14 mouse cellular contexts compared by ENCODE assay signal in the genomic region with DNA sequence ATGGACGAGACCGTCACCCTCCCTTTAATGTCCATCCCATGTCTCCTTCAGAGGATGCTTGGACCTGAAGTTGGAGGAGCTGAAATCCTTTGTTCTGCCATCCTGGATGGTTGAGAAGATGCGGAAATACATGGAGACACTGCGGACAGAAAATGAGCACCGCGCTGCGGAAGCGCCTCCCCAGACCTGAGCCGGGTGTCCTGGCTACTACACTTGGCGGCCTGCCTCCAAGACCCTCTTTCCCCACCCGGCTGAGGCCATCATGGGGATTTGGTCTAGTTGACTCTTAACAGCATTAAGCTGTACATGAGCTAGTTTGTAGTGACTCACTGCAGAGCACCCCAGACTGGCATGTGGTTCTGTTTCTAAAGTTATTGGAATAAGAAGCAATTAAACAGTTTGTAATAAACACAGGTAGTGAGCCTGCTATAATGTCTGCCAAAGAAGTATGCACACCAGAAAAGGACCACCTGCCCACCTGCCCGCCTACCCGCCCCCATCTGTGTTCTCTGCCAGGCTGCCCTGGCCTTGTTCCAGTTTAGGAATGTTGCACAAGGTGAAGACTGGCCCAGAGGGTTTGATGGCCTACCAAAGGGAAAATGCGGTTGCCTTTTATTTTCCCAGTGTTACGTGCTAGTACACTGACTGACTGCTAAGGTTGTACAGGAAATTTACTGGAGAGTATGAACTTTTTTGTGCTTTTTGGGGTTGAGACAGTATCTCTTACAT. TPM values are rescaled to one million over a fixed set of nuclear protein-coding genes. Genes with fewer than 3 reads are reported as not detected.
DNase-seq lines count a peak whose midpoint lies in the region; ATAC-seq and TF ChIP-seq lines count a peak whose summit lies in the region.
"Had no signal": no experiment of that assay in that cellular context is flagged by ENCODE, and none has a peak within 500 bp of the region (broad histone marks: within the 10 kb centered on the region; RNA-seq: fewer than 3 reads in every experiment).

No protein-coding gene starts in this region.

- no peak for TF ChIP-seq CTCF in cerebellum, adult 2 months (IDR thresholded peaks at IDR 0.05; ENCODE audit: borderline replicate concordance, insufficient read depth, low read depth, low read length)
- no peak for TF ChIP-seq CTCF in heart, postnatal 0 days (IDR thresholded peaks at IDR 0.05; ENCODE audit: low read depth)
- no peak for TF ChIP-seq CTCF in lung, postnatal 0 days (IDR thresholded peaks at IDR 0.05)
- no peak for TF ChIP-seq CTCF in liver, postnatal 0 days (IDR thresholded peaks at IDR 0.05; ENCODE audit: low read depth)

- H3K27me3 ChIP-seq in cerebellum, adult 2 months (ENCODE audit: control insufficient read depth, insufficient read depth, low read length): no peaks in the 10 kb centered on the region
- no peaks in the 10 kb centered on the region for H3K27me3 ChIP-seq in heart, postnatal 0 days (ENCODE audit: control insufficient read depth, insufficient read depth, low read length)
- no peaks in the 10 kb centered on the region for H3K27me3 ChIP-seq in lung, embryonic 15.5 days
- no peaks in the 10 kb centered on the region for H3K27me3 ChIP-seq in lung, postnatal 0 days (replicated peaks; ENCODE audit: insufficient read depth, low read length)
- no peaks in the 10 kb centered on the region for H3K27me3 ChIP-seq in liver, postnatal 0 days (ENCODE audit: insufficient read depth, low read length)
- no peaks in the 10 kb centered on the region for H3K27me3 ChIP-seq in midbrain, embryonic 11.5 days (ENCODE audit: control insufficient read depth, insufficient read depth, low read length)
- H3K27me3 ChIP-seq: midbrain, embryonic 12.5 days had no signal

- no peak overlapping the region for H3K4me2 ChIP-seq in heart, postnatal 0 days (ENCODE audit: low read depth, low read length)
- no peak overlapping the region for H3K4me2 ChIP-seq in lung, embryonic 15.5 days
- no peak overlapping the region for H3K4me2 ChIP-seq in lung, postnatal 0 days (replicated peaks; ENCODE audit: low read depth, low read length)
- H3K4me2 ChIP-seq in liver, postnatal 0 days (ENCODE audit: low read depth, low read length): no peak overlapping the region
- no peak overlapping the region for H3K4me2 ChIP-seq in midbrain, embryonic 11.5 days
- H3K4me2 ChIP-seq: midbrain, embryonic 12.5 days had no signal

- H3K27ac ChIP-seq in cerebellum, adult 2 months (ENCODE audit: insufficient read depth, low read length): no peak overlapping the region
- peak overlapping the region; percentile 74 for H3K27ac ChIP-seq in heart, postnatal 0 days (ENCODE audit: low read depth)
- H3K27ac ChIP-seq in lung, embryonic 15.5 days: 0 out of 2 replicates have a peak overlapping the region, but pooled peaks have one; percentile 0
- H3K27ac ChIP-seq in lung, postnatal 0 days (ENCODE audit: low read length): no peak overlapping the region
- 0 out of 2 replicates have a peak overlapping the region, but pooled peaks have one; percentile 17 for H3K27ac ChIP-seq in liver, postnatal 0 days (ENCODE audit: low read depth)
- no peak overlapping the region for H3K27ac ChIP-seq in midbrain, embryonic 11.5 days (ENCODE audit: low read depth, low read length)
- H3K27ac ChIP-seq: forebrain, embryonic 10.5 days; gastrocnemius, adult 2 months; left cerebral cortex, adult 2 months; midbrain, embryonic 12.5 days had no signal

- H3K4me3 ChIP-seq in cerebellum, adult 2 months (replicated peaks; ENCODE audit: insufficient read depth, low read depth, low read length): no peak overlapping the region
- H3K4me3 ChIP-seq in heart, postnatal 0 days (ENCODE audit: low read depth, low read length): no peak overlapping the region
- H3K4me3 ChIP-seq in lung, embryonic 15.5 days: no peak overlapping the region
- no peak overlapping the region for H3K4me3 ChIP-seq in lung, postnatal 0 days (ENCODE audit: low read depth, low read length)
- no peak overlapping the region for H3K4me3 ChIP-seq in liver, postnatal 0 days (ENCODE audit: low read depth, low read length)
- H3K4me3 ChIP-seq in midbrain, embryonic 11.5 days (ENCODE audit: low read depth, low read length): no peak overlapping the region
- H3K4me3 ChIP-seq: forebrain, embryonic 10.5 days; gastrocnemius, adult 2 months; left cerebral cortex, adult 2 months; midbrain, embryonic 12.5 days had no signal

- peaks cover 50% of the 10 kb centered on the region for H3K36me3 ChIP-seq in heart, postnatal 0 days (replicated peaks; ENCODE audit: control insufficient read depth, insufficient read depth, low read length)
- H3K36me3 ChIP-seq in lung, embryonic 15.5 days: peaks cover 65% of the 10 kb centered on the region
- H3K36me3 ChIP-seq in lung, postnatal 0 days (ENCODE audit: insufficient read depth, low read length): peaks cover 4% of the 10 kb centered on the region
- peaks cover 54% of the 10 kb centered on the region for H3K36me3 ChIP-seq in liver, postnatal 0 days (replicated peaks; ENCODE audit: insufficient read depth, low read length)
- peaks cover 24% of the 10 kb centered on the region for H3K36me3 ChIP-seq in midbrain, embryonic 11.5 days (ENCODE audit: control insufficient read depth, insufficient read depth, low read length)

- no peak for TF ChIP-seq POLR2A in cerebellum, adult 2 months (IDR thresholded peaks at IDR 0.05; ENCODE audit: borderline replicate concordance, insufficient read depth, low read length)

- H3K9me3 ChIP-seq in heart, postnatal 0 days (replicated peaks; ENCODE audit: control insufficient read depth, low read length): no peaks in the 10 kb centered on the region
- H3K9me3 ChIP-seq in lung, embryonic 15.5 days: no peaks in the 10 kb centered on the region
- H3K9me3 ChIP-seq in lung, postnatal 0 days (ENCODE audit: low read length): no peaks in the 10 kb centered on the region
- H3K9me3 ChIP-seq in liver, postnatal 0 days (ENCODE audit: low read length): no peaks in the 10 kb centered on the region
- H3K9me3 ChIP-seq in midbrain, embryonic 11.5 days (ENCODE audit: control insufficient read depth, low read length): no peaks in the 10 kb centered on the region
- H3K9me3 ChIP-seq: forebrain, embryonic 10.5 days; midbrain, embryonic 12.5 days had no signal

- intact Hi-C loops in heart, postnatal 25 days (cut with DNase I): no loop called here

- 58% methylated on average over 15 of the region's 15 CpGs for WGBS in cerebellum, adult 2 months
- WGBS in heart, postnatal 0 days: 82% methylated on average over 15 of the region's 15 CpGs
- 90% methylated on average over 15 of the region's 15 CpGs for WGBS in lung, embryonic 15.5 days
- WGBS in lung, postnatal 0 days: 88% methylated on average over 15 of the region's 15 CpGs
- 87% methylated on average over 15 of the region's 15 CpGs for WGBS in liver, postnatal 0 days (ENCODE audit: insufficient replicate concordance)
- WGBS in midbrain, embryonic 11.5 days: 96% methylated on average over 15 of the region's 15 CpGs

- TF ChIP-seq EP300 in heart, postnatal 0 days (IDR thresholded peaks at IDR 0.05; ENCODE audit: low read depth): no peak
- no peak for TF ChIP-seq EP300 in lung, postnatal 0 days (IDR thresholded peaks at IDR 0.05)
- no peak for TF ChIP-seq EP300 in liver, postnatal 0 days (IDR thresholded peaks at IDR 0.05; ENCODE audit: low read depth)

- H3K9ac ChIP-seq in heart, postnatal 0 days (replicated peaks; ENCODE audit: low read depth, low read length): no peak overlapping the region
- no peak overlapping the region for H3K9ac ChIP-seq in lung, embryonic 15.5 days
- H3K9ac ChIP-seq in lung, postnatal 0 days (replicated peaks; ENCODE audit: low read depth): no peak overlapping the region
- no peak overlapping the region for H3K9ac ChIP-seq in liver, postnatal 0 days (replicated peaks)
- H3K9ac ChIP-seq in midbrain, embryonic 11.5 days (ENCODE audit: low read length): no peak overlapping the region
- H3K9ac ChIP-seq: midbrain, embryonic 12.5 days had no signal

- no peaks in the 10 kb centered on the region for H3K4me1 ChIP-seq in cerebellum, adult 2 months (ENCODE audit: control insufficient read depth, insufficient read depth, low read length)
- peaks cover 20% of the 10 kb centered on the region; the same call in 1 of the 2 replicates for H3K4me1 ChIP-seq in heart, postnatal 0 days (ENCODE audit: control insufficient read depth, insufficient read depth)
- H3K4me1 ChIP-seq in lung, embryonic 15.5 days: peaks cover 26% of the 10 kb centered on the region
- peaks cover 8% of the 10 kb centered on the region for H3K4me1 ChIP-seq in lung, postnatal 0 days (ENCODE audit: insufficient read depth, low read depth, low read length)
- peaks cover 24% of the 10 kb centered on the region for H3K4me1 ChIP-seq in liver, postnatal 0 days (ENCODE audit: insufficient read depth)
- peaks cover 20% of the 10 kb centered on the region for H3K4me1 ChIP-seq in midbrain, embryonic 11.5 days (ENCODE audit: control insufficient read depth, insufficient read depth, low read length)

- ATAC-seq in heart, postnatal 0 days (ENCODE audit: insufficient read depth, low read depth): no peak
- no peak for ATAC-seq in lung, embryonic 15.5 days (ENCODE audit: borderline replicate concordance, extremely low read depth, low FRiP score, low TSS enrichment)
- no peak for ATAC-seq in lung, postnatal 0 days
- ATAC-seq in liver, postnatal 0 days: no peak
- no peak for ATAC-seq in midbrain, embryonic 11.5 days (ENCODE audit: low FRiP score)

- peak; percentile 31 for DNase-seq in cerebellum, adult 9-10 months
- DNase-seq in cerebellum, adult 2 months: no peak
- DNase-seq in heart, postnatal 0 days (ENCODE audit: low spot score): no peak
- DNase-seq in heart, postnatal 25 days (ENCODE audit: low spot score): no peak
- no peak for DNase-seq in lung, postnatal 0 days (ENCODE audit: low spot score)
- no peak for DNase-seq in liver, postnatal 0 days
- DNase-seq in midbrain, embryonic 11.5 days (ENCODE audit: low spot score, missing footprints): no peak
- DNase-seq: B cell, adult 2 months; gastrocnemius, adult 2 months; lung, postnatal 14 days had no signal

RNA-seq across cellular contexts. Expression of a gene that starts 1.7 kb away (rescaled TPM):
- polyA plus RNA-seq in cerebellum, adult 2 months (2012; rRNA removed): 0.55 and 1.0 TPM in 2 replicates
- total RNA-seq in heart, postnatal 0 days (2014; rRNA removed; ENCODE audit: low replicate concordance): 175 and 320 TPM in 2 replicates
- polyA plus RNA-seq in heart, postnatal 0 days (2015; fragmentation: Nextera tagmentation; extraction: Ambion mirVana): 116 and 117 TPM in 2 replicates
- 1 to 10 TPM; 2.4 to 2.9 TPM for total RNA-seq in heart, postnatal 25 days (2021)
- polyA plus RNA-seq in lung, embryonic 15.5 days (2015; fragmentation: Nextera tagmentation; extraction: Ambion mirVana): 554 and 590 TPM in 2 replicates
- 21.1 and 33.3 TPM in 2 replicates for polyA plus RNA-seq in lung, postnatal 0 days (2015; fragmentation: Nextera tagmentation; extraction: Ambion mirVana)
- 243 and 277 TPM in 2 replicates for polyA plus RNA-seq in liver, postnatal 0 days (2015; fragmentation: Nextera tagmentation; extraction: Ambion mirVana)
- polyA plus RNA-seq in midbrain, embryonic 11.5 days (2014; fragmentation: Nextera tagmentation; extraction: Ambion mirVana): 520 and 544 TPM in 2 replicates

RNA-seq across cellular contexts. Expression of a gene that starts 11.8 kb away (rescaled TPM):
- 0.57 and 0.62 TPM in 2 replicates for polyA plus RNA-seq in cerebellum, adult 2 months (2012; rRNA removed)
- total RNA-seq in heart, postnatal 0 days (2014; rRNA removed; ENCODE audit: low replicate concordance): 4.9 and 5.0 TPM in 2 replicates
- polyA plus RNA-seq in heart, postnatal 0 days (2015; fragmentation: Nextera tagmentation; extraction: Ambion mirVana): 0.18 and 0.25 TPM in 2 replicates
- total RNA-seq in heart, postnatal 25 days (2021): not detected
- polyA plus RNA-seq in lung, embryonic 15.5 days (2015; fragmentation: Nextera tagmentation; extraction: Ambion mirVana): 2.0 and 9.7 TPM in 2 replicates
- polyA plus RNA-seq in lung, postnatal 0 days (2015; fragmentation: Nextera tagmentation; extraction: Ambion mirVana): 0.47 and 1.2 TPM in 2 replicates
- polyA plus RNA-seq in liver, postnatal 0 days (2015; fragmentation: Nextera tagmentation; extraction: Ambion mirVana): 6.5 and 127 TPM in 2 replicates
- not detected in 2 replicates for polyA plus RNA-seq in midbrain, embryonic 11.5 days (2014; fragmentation: Nextera tagmentation; extraction: Ambion mirVana)
- polyA plus RNA-seq: forebrain, embryonic 10.5 days had no signal

RNA-seq across cellular contexts. Expression of a gene that starts 17.6 kb away (rescaled TPM):
- polyA plus RNA-seq in cerebellum, adult 2 months (2012; rRNA removed): 70.7 and 70.8 TPM in 2 replicates
- total RNA-seq in heart, postnatal 0 days (2014; rRNA removed; ENCODE audit: low replicate concordance): 46.4 and 98.1 TPM in 2 replicates
- polyA plus RNA-seq in heart, postnatal 0 days (2015; fragmentation: Nextera tagmentation; extraction: Ambion mirVana): 29.8 and 30.8 TPM in 2 replicates
- total RNA-seq in heart, postnatal 25 days (2021): 10 to 100 TPM; 24.7 to 27.5 TPM
- polyA plus RNA-seq in lung, embryonic 15.5 days (2015; fragmentation: Nextera tagmentation; extraction: Ambion mirVana): 24.4 and 27.0 TPM in 2 replicates
- 27.4 and 28.6 TPM in 2 replicates for polyA plus RNA-seq in lung, postnatal 0 days (2015; fragmentation: Nextera tagmentation; extraction: Ambion mirVana)
- polyA plus RNA-seq in liver, postnatal 0 days (2015; fragmentation: Nextera tagmentation; extraction: Ambion mirVana): 6.1 and 7.4 TPM in 2 replicates
- 10.4 and 11.7 TPM in 2 replicates for polyA plus RNA-seq in midbrain, embryonic 11.5 days (2014; fragmentation: Nextera tagmentation; extraction: Ambion mirVana)

RNA-seq across cellular contexts. Expression of a gene that starts 22.2 kb away (rescaled TPM):
- polyA plus RNA-seq in cerebellum, adult 2 months (2012; rRNA removed): 43.1 and 44.3 TPM in 2 replicates
- 8.9 and 19.1 TPM in 2 replicates for total RNA-seq in heart, postnatal 0 days (2014; rRNA removed; ENCODE audit: low replicate concordance)
- polyA plus RNA-seq in heart, postnatal 0 days (2015; fragmentation: Nextera tagmentation; extraction: Ambion mirVana): 42.8 and 43.3 TPM in 2 replicates
- total RNA-seq in heart, postnatal 25 days (2021): 10 to 100 TPM; 24.4 to 25.8 TPM
- 70.5 and 71.3 TPM in 2 replicates for polyA plus RNA-seq in lung, embryonic 15.5 days (2015; fragmentation: Nextera tagmentation; extraction: Ambion mirVana)
- polyA plus RNA-seq in lung, postnatal 0 days (2015; fragmentation: Nextera tagmentation; extraction: Ambion mirVana): 47.1 and 47.2 TPM in 2 replicates
- polyA plus RNA-seq in liver, postnatal 0 days (2015; fragmentation: Nextera tagmentation; extraction: Ambion mirVana): 33.7 and 34.2 TPM in 2 replicates
- 75.9 and 82.5 TPM in 2 replicates for polyA plus RNA-seq in midbrain, embryonic 11.5 days (2014; fragmentation: Nextera tagmentation; extraction: Ambion mirVana)

RNA-seq across cellular contexts. Expression of a gene that starts 22.2 kb away (rescaled TPM):
- 0.84 and 0.93 TPM in 2 replicates for polyA plus RNA-seq in cerebellum, adult 2 months (2012; rRNA removed)
- not detected in 2 replicates for total RNA-seq in heart, postnatal 0 days (2014; rRNA removed; ENCODE audit: low replicate concordance)
- polyA plus RNA-seq in heart, postnatal 0 days (2015; fragmentation: Nextera tagmentation; extraction: Ambion mirVana): 0.46 and 0.51 TPM in 2 replicates
- total RNA-seq in heart, postnatal 25 days (2021): under 1 TPM; 0.28 to 0.29 TPM
- polyA plus RNA-seq in lung, embryonic 15.5 days (2015; fragmentation: Nextera tagmentation; extraction: Ambion mirVana): 1.9 and 2.3 TPM in 2 replicates
- 6.4 and 6.6 TPM in 2 replicates for polyA plus RNA-seq in lung, postnatal 0 days (2015; fragmentation: Nextera tagmentation; extraction: Ambion mirVana)
- polyA plus RNA-seq in liver, postnatal 0 days (2015; fragmentation: Nextera tagmentation; extraction: Ambion mirVana): 2.0 and 2.5 TPM in 2 replicates
- polyA plus RNA-seq in midbrain, embryonic 11.5 days (2014; fragmentation: Nextera tagmentation; extraction: Ambion mirVana): 0.66 and 0.85 TPM in 2 replicates
- total RNA-seq: gastrocnemius, adult 2 months had no signal

Comparison
In these comparisons a context has a peak if more than half of its experiments do, and no peak if none do; other contexts are left out.
1. H3K27ac ChIP-seq: peak in heart, postnatal 0 days (single experiment), lung, embryonic 15.5 days (single experiment) and liver, postnatal 0 days (single experiment); none in cerebellum, adult 2 months (single experiment), lung, postnatal 0 days (single experiment) and midbrain, embryonic 11.5 days (single experiment).
2. RNA of a gene that starts 1.7 kb away (polyA plus RNA-seq): 554 to 590 TPM in lung, embryonic 15.5 days, 520 to 544 TPM in midbrain, embryonic 11.5 days, 243 to 277 TPM in liver, postnatal 0 days, 116 to 117 TPM in heart, postnatal 0 days and 21.1 to 33.3 TPM in lung, postnatal 0 days; 0.55 to 1.0 TPM in cerebellum, adult 2 months; every median in the first group is over 10 times any median in the second.